Mouse (Mus musculus) limb, embryonic 11.5 days (tissue): ENCODE results near the gene Snapc4. TPM values are rescaled to one million over a fixed set of nuclear protein-coding genes. Genes with fewer than 3 reads are reported as not detected.

Experiments
- ATAC-seq: fragments of 200-750 bp; cut with Nextera tagmentation; 2 replicates; pipeline ENCODE4 v1.8.0; 2017; ENCODE audit warnings: low read depth; ENCODE audit not compliant: insufficient number of reproducible peaks, low FRiP score, low TSS enrichment
- DNase-seq: peaks from one replicate; pipeline ENCODE4 v3.0.0-alpha.2; 2015; ENCODE audit warnings: low spot score
- H3K27ac ChIP-seq: fragments of 300-500 bp; sonication (generic); replicated peaks from 2 replicates; pipeline ENCODE4 v1.5.1; 2014; ENCODE audit warnings: low read depth, mild to moderate bottlenecking, low read length
- H3K27me3 ChIP-seq: fragments of 300-500 bp; sonication (generic); 2 replicates; pipeline ENCODE4 v1.6.1; 2014; ENCODE audit warnings: mild to moderate bottlenecking, low read length, mixed read lengths; ENCODE audit not compliant: control insufficient read depth, insufficient read depth
- H3K36me3 ChIP-seq: fragments of 300-500 bp; sonication (generic); 2 replicates; pipeline ENCODE4 v1.6.1; 2014; ENCODE audit warnings: mild to moderate bottlenecking, low read length, moderate library complexity, mixed read lengths; ENCODE audit not compliant: control insufficient read depth, insufficient read depth
- H3K4me1 ChIP-seq: fragments of 300-500 bp; sonication (generic); 2 replicates; pipeline ENCODE4 v1.6.1; 2014; ENCODE audit warnings: low read length, mixed read lengths; ENCODE audit not compliant: control insufficient read depth, insufficient read depth
- H3K4me2 ChIP-seq: fragments of 300-500 bp; sonication (generic); 2 replicates; pipeline ENCODE4 v1.6.1; 2014; ENCODE audit warnings: low read depth, mild to moderate bottlenecking, moderate library complexity; ENCODE audit not compliant: severe bottlenecking
- H3K4me3 ChIP-seq: fragments of 300-500 bp; sonication (generic); 2 replicates; pipeline ENCODE4 v1.5.1; 2014; ENCODE audit warnings: low read depth, low read length
- H3K9ac ChIP-seq: fragments of 300-500 bp; sonication (generic); 2 replicates; pipeline ENCODE4 v1.6.1; 2014; ENCODE audit warnings: mild to moderate bottlenecking, low read length
- H3K9me3 ChIP-seq: fragments of 300-500 bp; sonication (generic); 2 replicates; pipeline ENCODE4 v1.6.1; 2016; ENCODE audit warnings: low read length; ENCODE audit not compliant: control insufficient read depth
- WGBS: fragments of 180-500 bp; shearing (Covaris S2); extraction: QIAGEN DNeasy Blood & Tissue Kit; methylation state at CpG from one replicate; pipeline ENCODE4 v1.1.7; 2014; 5-methylcytosine and 5-hydroxymethylcytosine counted together
- polyA plus RNA-seq: library from polyadenylated mRNA; unstranded; fragments of >200 nt; fragmentation: Nextera tagmentation; extraction: Ambion mirVana; gene quantifications from 2 replicates; pipeline ENCODE4 v1.2.1, GENCODE M21; 2014

The Snapc4 gene
- polyA plus RNA-seq, 1 experiment from 2014 or later, result 25.3 TPM

DNA sequence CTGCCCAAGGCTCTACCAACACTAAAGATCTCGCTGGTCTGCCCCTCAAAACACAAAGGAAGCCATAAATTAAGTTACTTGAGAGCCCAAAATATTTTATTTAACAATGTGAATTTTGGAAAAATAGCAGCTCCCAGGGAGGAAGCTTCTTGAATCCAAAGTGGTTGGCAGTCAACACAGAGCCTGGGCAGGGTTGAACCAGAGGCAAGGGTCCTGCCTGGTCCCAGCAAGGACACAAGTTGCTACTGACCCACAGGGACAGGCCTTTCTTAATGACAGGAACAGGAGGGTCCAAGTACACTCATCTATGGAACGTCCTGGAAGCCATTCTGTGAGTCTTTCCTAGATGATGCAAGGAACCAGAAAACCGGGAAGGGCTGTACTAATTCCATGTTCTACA, 28.9 kb upstream of the Snapc4 start:
- H3K27me3 ChIP-seq, result no peaks in the 10 kb centered on the region
- 59% methylated on average over 3 of the region's 3 CpGs for WGBS
- peak overlapping the region; percentile 94 for H3K4me3 ChIP-seq
- ATAC-seq (no peak), DNase-seq (no peak)
- peaks cover 21% of the 10 kb centered on the region for H3K4me1 ChIP-seq
- peaks cover 22% of the 10 kb centered on the region for H3K36me3 ChIP-seq
- H3K4me2 ChIP-seq, result peak overlapping the region; percentile 94; the same call in 1 of the 2 replicates
- H3K9ac ChIP-seq, result peak overlapping the region; percentile 93; the same call in 1 of the 2 replicates
- no peak overlapping the region for H3K27ac ChIP-seq
- H3K9me3 ChIP-seq, result no peaks in the 10 kb centered on the region

DNA sequence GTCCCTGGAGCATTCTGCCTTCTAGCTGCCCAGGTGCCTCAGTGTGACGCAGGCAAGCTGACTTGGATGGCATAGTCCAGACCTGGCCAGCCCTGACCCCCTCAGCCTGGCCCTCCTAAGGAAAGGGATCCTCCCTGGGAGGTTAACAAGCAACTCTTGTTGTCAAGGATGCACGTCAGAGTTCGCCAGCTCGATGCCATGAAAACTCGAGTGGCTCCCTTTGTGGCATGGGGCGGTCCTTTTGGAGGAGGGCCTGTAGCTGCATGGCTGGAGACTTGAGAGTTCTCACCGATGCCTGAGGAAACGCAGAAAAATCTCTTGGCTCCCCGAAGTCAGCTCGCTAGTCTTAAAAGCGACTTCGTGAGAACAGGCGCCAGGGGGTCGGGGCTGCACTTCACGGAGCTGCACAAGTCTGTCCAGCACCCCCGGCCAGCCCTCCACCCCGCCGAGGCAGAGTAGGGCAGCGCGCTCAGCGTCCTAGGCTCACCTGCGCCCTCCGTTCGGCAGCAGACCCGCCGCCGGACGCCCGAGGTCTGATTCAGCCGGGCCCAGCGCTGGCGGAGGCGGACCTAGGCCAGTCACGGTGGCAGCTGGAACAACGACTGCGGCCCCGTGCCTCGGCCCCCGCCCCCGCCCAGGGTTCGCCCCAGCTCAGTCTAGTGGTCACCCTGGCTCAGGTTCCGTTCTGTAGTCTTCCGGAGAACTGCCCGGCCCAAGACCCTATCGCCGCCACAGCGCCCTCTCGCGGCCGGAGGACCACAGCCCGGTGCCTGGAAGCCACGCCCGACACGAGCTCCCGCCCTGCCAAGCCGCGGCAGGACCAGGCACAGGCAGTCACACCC, 28.3 kb upstream of the Snapc4 start, which contains the start of gene Inpp5e:
TSS of gene Inpp5e (minus strand) at position 689 of the 842 bp plus-strand sequence.
- ATAC-seq, result peak; percentile 93
- Histone ChIP-seq H3K27me3 (no peaks in the 10 kb centered on the region), H3K27ac (peak within 1 kb of the TSS; percentile 56; the same call in 1 of the 2 replicates), H3K4me3 (peak within 1 kb of the TSS; percentile 94), H3K9ac (peak within 1 kb of the TSS; percentile 93), H3K9me3 (no peaks in the 10 kb centered on the region), H3K4me2 (peak within 1 kb of the TSS; percentile 94), H3K36me3 (peaks cover 18% of the 10 kb centered on the region), H3K4me1 (peaks cover 21% of the 10 kb centered on the region)
- DNase-seq, result peak; percentile 100
- WGBS, result under 1% methylated on average over 57 of the region's 57 CpGs

DNA sequence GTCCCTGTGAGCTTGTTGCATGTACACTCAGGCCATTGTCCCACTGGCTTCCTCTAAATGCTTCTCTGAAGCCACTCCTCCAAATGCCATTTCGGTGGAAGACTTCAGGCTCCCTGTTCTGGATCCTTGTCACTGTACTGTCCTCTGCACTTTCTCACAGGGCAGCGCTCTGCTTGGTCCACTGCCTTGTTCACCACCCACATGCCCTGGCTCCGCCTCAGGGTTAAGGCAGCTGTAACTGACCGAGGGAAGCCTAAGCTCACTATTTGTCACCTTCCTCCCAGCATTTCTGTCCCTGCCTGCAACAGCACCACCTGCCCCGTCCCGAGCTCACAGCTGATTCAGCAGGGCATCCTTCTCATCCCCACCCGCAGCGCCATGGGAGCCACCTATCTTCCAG, 22.9 kb upstream of the Snapc4 start:
- ATAC-seq (no peak), DNase-seq (no peak)
- Histone ChIP-seq H3K4me3 (no peak overlapping the region), H3K4me1 (peaks cover 19% of the 10 kb centered on the region), H3K36me3 (peaks cover 30% of the 10 kb centered on the region), H3K4me2 (no peak overlapping the region), H3K27me3 (no peaks in the 10 kb centered on the region), H3K9me3 (no peaks in the 10 kb centered on the region), H3K27ac (no peak overlapping the region), H3K9ac (no peak overlapping the region)
- 73% methylated on average over 8 of the region's 8 CpGs for WGBS

DNA sequence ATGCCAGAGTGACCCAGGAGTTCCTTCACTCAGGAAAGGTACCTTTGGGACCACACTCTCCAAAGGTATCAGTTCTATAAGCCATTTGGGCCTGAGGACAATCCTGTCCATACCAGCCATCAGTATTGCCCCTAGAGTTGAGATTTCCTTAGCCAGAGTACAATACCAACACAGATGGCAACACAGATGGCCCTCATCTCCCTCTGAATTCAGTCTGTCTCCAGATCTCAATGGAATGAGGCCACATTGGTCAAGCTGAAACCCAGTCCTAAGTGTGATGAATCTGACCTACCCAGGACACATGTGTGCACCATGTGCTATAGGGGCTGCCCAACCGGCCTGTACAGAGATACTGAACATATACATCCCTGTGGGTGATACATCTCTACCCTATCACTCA, 21.8 kb upstream of the Snapc4 start:
- DNase-seq, result no peak
- H3K36me3 ChIP-seq, result peaks cover 35% of the 10 kb centered on the region
- WGBS, result 91% methylated on average over 1 of the region's 1 CpGs
- no peak overlapping the region for H3K4me2 ChIP-seq
- H3K9me3 ChIP-seq, result no peaks in the 10 kb centered on the region
- 0 out of 2 replicates have a peak, but pooled peaks cover 9% of the 10 kb centered on the region for H3K4me1 ChIP-seq
- no peak overlapping the region for H3K9ac ChIP-seq
- H3K4me3 ChIP-seq, result no peak overlapping the region
- no peaks in the 10 kb centered on the region for H3K27me3 ChIP-seq
- H3K27ac ChIP-seq, result no peak overlapping the region
- ATAC-seq, result no peak

DNA sequence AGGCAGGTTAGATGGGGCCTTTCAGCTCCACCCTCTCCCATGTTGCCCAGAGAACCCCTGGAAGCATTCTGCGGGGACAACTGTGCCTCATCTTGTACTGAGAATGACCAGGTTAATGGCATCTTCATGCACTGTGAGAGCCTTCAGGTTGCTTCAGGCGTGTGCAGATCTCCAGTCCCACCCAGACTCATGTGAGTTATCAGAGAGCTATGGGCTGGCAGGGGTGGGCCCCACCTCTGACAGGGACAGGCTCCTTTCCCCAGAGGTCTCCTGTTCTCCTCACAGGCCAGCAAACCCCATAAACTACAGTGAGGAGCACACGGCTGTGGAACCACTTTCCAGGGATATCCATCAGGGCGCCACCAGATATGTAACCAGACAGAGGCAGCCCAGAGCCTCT, 20.6 kb upstream of the Snapc4 start:
- 98% methylated on average over 4 of the region's 4 CpGs for WGBS
- Histone ChIP-seq H3K4me2 (no peak overlapping the region), H3K9me3 (no peaks in the 10 kb centered on the region), H3K27ac (no peak overlapping the region), H3K27me3 (no peaks in the 10 kb centered on the region), H3K36me3 (peaks cover 37% of the 10 kb centered on the region), H3K9ac (no peak overlapping the region), H3K4me1 (no peaks in the 10 kb centered on the region), H3K4me3 (no peak overlapping the region)
- no peak for ATAC-seq
- no peak for DNase-seq

DNA sequence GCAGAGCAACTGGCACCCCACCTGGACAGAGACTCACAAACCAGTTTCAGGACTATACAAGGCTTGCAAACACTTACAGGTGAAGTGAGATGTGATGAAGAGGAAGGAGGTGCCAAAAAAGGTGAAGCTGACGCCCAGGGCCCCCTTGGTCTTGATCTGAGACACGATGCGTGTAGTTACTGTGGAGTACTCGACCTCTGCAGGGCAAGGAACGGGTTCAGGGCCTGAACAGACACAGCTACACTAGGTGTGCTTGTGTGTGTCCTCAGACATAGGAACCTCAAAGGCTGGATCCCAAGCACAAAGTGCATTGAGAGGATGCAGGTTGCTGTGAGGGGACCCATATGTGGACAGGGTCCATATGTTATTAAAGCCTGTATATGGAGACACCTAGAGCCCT, 19.8 kb upstream of the Snapc4 start:
- 89% methylated on average over 5 of the region's 5 CpGs for WGBS
- no peak for ATAC-seq
- no peak overlapping the region for H3K4me2 ChIP-seq
- no peak for DNase-seq
- H3K27me3 ChIP-seq, result no peaks in the 10 kb centered on the region
- H3K9ac ChIP-seq, result no peak overlapping the region
- no peaks in the 10 kb centered on the region for H3K9me3 ChIP-seq
- no peaks in the 10 kb centered on the region for H3K4me1 ChIP-seq
- H3K36me3 ChIP-seq, result peaks cover 41% of the 10 kb centered on the region
- H3K27ac ChIP-seq, result no peak overlapping the region
- no peak overlapping the region for H3K4me3 ChIP-seq

DNA sequence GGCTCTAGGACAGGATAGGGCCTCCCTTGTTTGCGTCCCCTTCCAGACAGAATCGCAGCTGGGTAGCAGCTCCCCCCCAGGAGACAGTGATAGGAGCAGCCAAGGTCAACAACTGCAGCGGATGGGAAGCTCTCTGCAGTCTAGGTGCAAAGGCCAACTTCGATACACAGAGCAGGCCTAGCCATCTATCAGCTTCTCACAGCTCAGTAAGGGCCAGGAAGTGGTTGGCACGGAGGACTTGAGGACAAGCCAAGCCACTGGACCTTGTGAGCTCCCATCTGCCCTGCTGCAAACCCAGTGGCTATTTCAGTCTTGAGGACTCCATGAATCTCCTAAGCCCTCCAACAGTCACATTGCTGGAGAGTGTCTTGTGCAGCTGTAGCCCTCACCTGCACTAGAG, 19.2 kb upstream of the Snapc4 start:
- Histone ChIP-seq H3K4me3 (no peak overlapping the region), H3K36me3 (peaks cover 48% of the 10 kb centered on the region), H3K27me3 (no peaks in the 10 kb centered on the region), H3K27ac (no peak overlapping the region), H3K9ac (no peak overlapping the region), H3K9me3 (no peaks in the 10 kb centered on the region), H3K4me1 (no peaks in the 10 kb centered on the region), H3K4me2 (no peak overlapping the region)
- ATAC-seq (no peak), DNase-seq (no peak)
- 96% methylated on average over 5 of the region's 5 CpGs for WGBS

DNA sequence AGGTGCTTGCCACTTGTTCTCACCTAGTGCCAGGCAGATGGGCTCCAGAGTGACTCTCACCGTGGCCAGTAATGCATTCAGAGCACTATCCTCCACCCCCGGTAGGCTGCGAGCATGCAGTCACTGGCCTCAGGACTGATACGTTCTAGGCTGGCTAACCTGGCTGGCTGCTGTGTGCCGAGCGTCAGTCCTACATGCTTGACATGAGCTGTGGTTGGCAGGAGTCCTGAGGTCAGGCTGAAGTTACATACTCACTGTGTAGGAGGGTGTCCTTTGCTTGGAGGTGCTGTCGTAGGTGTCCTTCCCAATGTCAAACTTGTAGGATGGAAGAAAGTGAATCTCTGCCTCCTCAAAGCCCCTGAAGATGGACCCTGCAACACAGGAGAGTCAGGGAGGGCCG, 18.5 kb upstream of the Snapc4 start:
- no peak overlapping the region for H3K9ac ChIP-seq
- DNase-seq (no peak), ATAC-seq (no peak)
- peaks cover 52% of the 10 kb centered on the region for H3K36me3 ChIP-seq
- WGBS, result 90% methylated on average over 8 of the region's 8 CpGs
- H3K27me3 ChIP-seq, result no peaks in the 10 kb centered on the region
- no peak overlapping the region for H3K27ac ChIP-seq
- H3K4me3 ChIP-seq, result no peak overlapping the region
- no peaks in the 10 kb centered on the region for H3K9me3 ChIP-seq
- H3K4me1 ChIP-seq, result no peaks in the 10 kb centered on the region
- no peak overlapping the region for H3K4me2 ChIP-seq
